Comparison of ENCODE assay signal across 13 mouse cellular contexts in the genomic region with DNA sequence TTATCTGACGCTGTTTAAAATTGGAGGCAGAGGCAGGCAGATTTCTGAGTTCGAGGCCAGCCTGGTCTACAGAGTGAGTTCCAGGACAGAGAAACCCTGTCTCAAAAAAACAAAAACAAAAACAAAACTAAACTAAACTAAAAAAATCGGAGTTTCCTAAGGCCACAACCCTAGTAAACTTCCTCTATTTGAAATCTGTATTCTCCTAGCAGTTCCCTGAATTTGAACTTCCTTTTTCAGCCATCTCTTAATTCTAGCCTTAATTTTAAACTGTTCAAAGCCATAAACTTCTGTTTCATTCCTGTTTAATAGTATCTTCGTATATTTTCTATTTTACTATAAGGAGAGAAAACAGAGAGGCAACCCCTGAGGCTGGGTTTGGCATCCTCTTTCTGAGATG.
DNase-seq lines count a peak whose midpoint lies in the region; ATAC-seq and TF ChIP-seq lines count a peak whose summit lies in the region.
"Had no signal": no experiment of that assay in that cellular context is flagged by ENCODE, and none has a peak within 500 bp of the region (broad histone marks: within the 10 kb centered on the region; RNA-seq: fewer than 3 reads in every experiment).

No protein-coding gene starts in this region.

- H3K27ac ChIP-seq in heart, postnatal 0 days (ENCODE audit: low read depth), result peak overlapping the region; percentile 64; the same call in 1 of the 2 replicates
- peak overlapping the region; percentile 29; the same call in 1 of the 2 replicates for H3K27ac ChIP-seq in lung, embryonic 16.5 days (ENCODE audit: low read length)
- peak overlapping the region; percentile 48; the same call in 1 of the 2 replicates for H3K27ac ChIP-seq in embryonic facial prominence, embryonic 14.5 days (replicated peaks; ENCODE audit: low read depth, low read length)
- H3K27ac ChIP-seq: liver, embryonic 14.5 days; midbrain, embryonic 12.5 days had no signal

- WGBS in heart, postnatal 0 days, result 76% methylated on average over 4 of the region's 4 CpGs
- 82% methylated on average over 4 of the region's 4 CpGs for WGBS in lung, embryonic 16.5 days
- 89% methylated on average over 4 of the region's 4 CpGs for WGBS in embryonic facial prominence, embryonic 14.5 days

- ATAC-seq in heart, postnatal 0 days (ENCODE audit: insufficient read depth, low read depth), result no peak
- no peak for ATAC-seq in lung, embryonic 16.5 days (ENCODE audit: low read depth)
- no peak for ATAC-seq in embryonic facial prominence, embryonic 14.5 days (ENCODE audit: low read depth)
- peak; percentile 63 for ATAC-seq in megakaryocyte, adult 5-6 weeks (ENCODE audit: poor library complexity, severe bottlenecking)
- ATAC-seq: forebrain, embryonic 16.5 days; hindbrain, embryonic 16.5 days had no signal

- intact Hi-C loops in heart, postnatal 10 days (cut with DNase I), result no loop called here

- no peak overlapping the region for H3K4me2 ChIP-seq in heart, postnatal 0 days (ENCODE audit: low read depth, low read length)
- H3K4me2 ChIP-seq in lung, embryonic 16.5 days (ENCODE audit: low read depth, low read length), result no peak overlapping the region
- no peak overlapping the region for H3K4me2 ChIP-seq in embryonic facial prominence, embryonic 14.5 days (ENCODE audit: low read depth, low read length)
- H3K4me2 ChIP-seq: midbrain, embryonic 12.5 days had no signal

- no peak overlapping the region for H3K4me3 ChIP-seq in heart, postnatal 0 days (ENCODE audit: low read depth, low read length)
- H3K4me3 ChIP-seq in lung, embryonic 16.5 days (ENCODE audit: low read length), result no peak overlapping the region
- H3K4me3 ChIP-seq in embryonic facial prominence, embryonic 14.5 days (ENCODE audit: low read depth, low read length), result no peak overlapping the region
- H3K4me3 ChIP-seq: midbrain, embryonic 12.5 days had no signal

- H3K36me3 ChIP-seq in heart, postnatal 0 days (replicated peaks; ENCODE audit: control insufficient read depth, insufficient read depth, low read length), result no peaks in the 10 kb centered on the region
- no peaks in the 10 kb centered on the region for H3K36me3 ChIP-seq in lung, embryonic 16.5 days (ENCODE audit: control insufficient read depth, insufficient read depth, low read length)
- H3K36me3 ChIP-seq in embryonic facial prominence, embryonic 14.5 days (ENCODE audit: control insufficient read depth, insufficient read depth, low read length), result no peaks in the 10 kb centered on the region
- H3K36me3 ChIP-seq: midbrain, embryonic 12.5 days had no signal

- 0 out of 2 replicates have a peak, but pooled peaks cover 7% of the 10 kb centered on the region for H3K4me1 ChIP-seq in heart, postnatal 0 days (ENCODE audit: control insufficient read depth, insufficient read depth)
- H3K4me1 ChIP-seq in lung, embryonic 16.5 days (replicated peaks; ENCODE audit: control insufficient read depth, insufficient read depth, low read length), result no peaks in the 10 kb centered on the region
- H3K4me1 ChIP-seq in embryonic facial prominence, embryonic 14.5 days (ENCODE audit: control insufficient read depth, insufficient read depth, low read length), result peaks cover 7% of the 10 kb centered on the region; the same call in 1 of the 2 replicates
- H3K4me1 ChIP-seq: midbrain, embryonic 12.5 days had no signal

- TF ChIP-seq EP300 in heart, postnatal 0 days (IDR thresholded peaks at IDR 0.05; ENCODE audit: low read depth), result no peak

- DNase-seq in heart, postnatal 0 days (ENCODE audit: low spot score), result no peak
- no peak for DNase-seq in heart, postnatal 10 days
- DNase-seq in lung, postnatal 10 days, result no peak
- no peak for DNase-seq in embryonic facial prominence, embryonic 14.5 days (ENCODE audit: low spot score)
- DNase-seq in cerebellum, adult 11-12 months, result no peak
- DNase-seq in right cerebral cortex, adult 2 months (ENCODE audit: low spot score in 2 of 2), result no peak

- H3K27me3 ChIP-seq in heart, postnatal 0 days (ENCODE audit: control insufficient read depth, insufficient read depth, low read length), result no peaks in the 10 kb centered on the region
- no peaks in the 10 kb centered on the region for H3K27me3 ChIP-seq in lung, embryonic 16.5 days (ENCODE audit: control insufficient read depth, insufficient read depth, low read depth, low read length)
- H3K27me3 ChIP-seq in embryonic facial prominence, embryonic 14.5 days (replicated peaks; ENCODE audit: control insufficient read depth, insufficient read depth, low read length), result no peaks in the 10 kb centered on the region
- H3K27me3 ChIP-seq: CH12.LX; midbrain, embryonic 12.5 days had no signal

- H3K9ac ChIP-seq in heart, postnatal 0 days (replicated peaks; ENCODE audit: low read depth, low read length), result no peak overlapping the region
- no peak overlapping the region for H3K9ac ChIP-seq in lung, embryonic 16.5 days (ENCODE audit: low read length)
- no peak overlapping the region for H3K9ac ChIP-seq in embryonic facial prominence, embryonic 14.5 days (ENCODE audit: low read depth, low read length)
- H3K9ac ChIP-seq: liver, embryonic 14.5 days; midbrain, embryonic 12.5 days had no signal

- H3K9me3 ChIP-seq in heart, postnatal 0 days (replicated peaks; ENCODE audit: control insufficient read depth, low read length), result no peaks in the 10 kb centered on the region
- no peaks in the 10 kb centered on the region for H3K9me3 ChIP-seq in lung, embryonic 16.5 days (ENCODE audit: control insufficient read depth, low read length)
- no peaks in the 10 kb centered on the region for H3K9me3 ChIP-seq in embryonic facial prominence, embryonic 14.5 days (ENCODE audit: control insufficient read depth, low read length)
- H3K9me3 ChIP-seq: midbrain, embryonic 12.5 days had no signal

- no peak for TF ChIP-seq CTCF in heart, postnatal 0 days (IDR thresholded peaks at IDR 0.05; ENCODE audit: low read depth)
